Mouse (Mus musculus) bone marrow, adult 2 months (tissue): ENCODE measurements around the gene Ncapg2.

Experiments
- CTCF ChIP-seq: fragments of 200-500 bp; IDR thresholded peaks from 2 replicates; pipeline ENCODE4 v1.5.1; 2011; ENCODE audit warnings: low read length, control low read depth; ENCODE audit not compliant: control insufficient read depth, insufficient read depth
- POLR2A ChIP-seq: fragments of 200-500 bp; IDR thresholded peaks from 2 replicates; pipeline ENCODE4 v1.6.1; 2011; ENCODE audit warnings: low read depth, mild to moderate bottlenecking, control low read depth, low read length, borderline replicate concordance; ENCODE audit not compliant: control insufficient read depth

GRCm38 (mm10) chr12:116395312-116395711 is 9.9 kb upstream of the Ncapg2 start:
- TF ChIP-seq CTCF (no peak), POLR2A (no peak)
